Mouse (Mus musculus): ENCODE data around the gene Bnip3. TPM values are rescaled to one million over a fixed set of nuclear protein-coding genes. Genes with fewer than 3 reads are reported as not detected.

The Bnip3 gene
- polyA plus RNA-seq, 1 experiment from 2014 or later: 179 TPM

DNA sequence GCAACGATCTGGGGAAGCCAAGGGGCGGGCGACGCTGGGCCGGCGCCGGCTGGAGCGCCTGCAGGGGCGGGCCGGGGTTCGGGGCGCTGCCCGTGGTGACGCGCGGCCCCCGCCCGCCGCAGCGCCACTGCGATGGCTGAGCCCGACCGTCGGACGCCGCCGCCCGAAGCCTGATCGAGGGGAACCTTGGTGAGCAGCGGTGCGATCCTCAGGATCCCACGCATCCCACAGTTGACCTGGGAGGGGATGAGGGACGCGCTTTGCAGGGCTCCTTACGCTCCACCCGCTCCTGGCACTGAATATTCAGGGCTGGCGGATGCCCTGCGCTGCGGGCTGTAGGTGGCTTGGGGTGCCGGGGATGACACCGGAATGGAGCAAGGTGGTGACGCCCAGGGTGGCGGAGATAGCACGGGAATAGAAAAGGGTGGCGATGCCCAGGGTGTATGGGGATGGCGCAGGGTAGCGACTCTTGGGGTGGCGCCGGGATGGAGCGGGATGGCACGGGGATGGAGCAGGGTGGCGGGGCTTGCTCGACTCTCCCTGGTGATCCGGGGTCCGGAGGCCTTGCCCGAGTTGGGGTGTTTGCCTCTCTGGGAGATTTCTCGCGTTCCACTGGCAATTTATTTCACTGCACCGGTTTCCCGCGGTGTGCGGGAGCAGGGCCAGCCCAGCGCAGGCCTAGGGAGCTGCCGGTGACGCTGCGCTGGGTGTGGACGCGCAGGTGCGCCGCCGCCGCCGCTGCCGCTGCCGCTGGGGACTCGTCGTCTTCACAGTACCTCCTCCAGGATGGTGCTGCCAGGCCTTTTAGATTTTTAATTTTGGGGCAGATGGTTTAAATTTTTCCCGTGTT lies 31.5 kb upstream of the Bnip3 start, which contains the start of gene Jakmip3:
Jakmip3 (plus strand) TSS at position 119 of the 850 bp plus-strand sequence.
- 0 out of 2 replicates have a peak, but pooled peaks have one; percentile 43 for ATAC-seq (replicated peaks; ENCODE audit: low FRiP score, low TSS enrichment, low read depth)

DNA sequence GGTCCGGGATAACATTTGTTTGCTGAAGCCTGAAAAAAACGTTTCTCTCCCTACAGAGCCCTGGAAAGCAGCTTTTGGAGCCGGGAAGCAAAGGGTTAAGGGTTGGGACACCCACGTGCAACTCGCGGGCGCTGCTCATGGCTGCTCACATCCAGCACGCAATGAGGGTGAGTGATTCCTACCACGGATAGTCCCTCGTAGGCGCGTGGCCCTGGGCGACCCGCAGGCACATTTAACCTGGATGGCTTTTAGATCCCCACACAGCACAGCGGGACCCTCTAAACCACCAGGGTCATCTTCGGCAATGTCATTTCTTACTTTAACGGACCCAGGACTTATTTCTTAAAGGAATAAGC lies 30.9 kb upstream of the Bnip3 start:
- Histone ChIP-seq H3K27ac (ENCODE audit: low read depth) (no peak overlapping the region), H3K27me3 (replicated peaks; ENCODE audit: control insufficient read depth, insufficient read depth, low read length) (peaks cover 61% of the 10 kb centered on the region), H3K36me3 (ENCODE audit: control insufficient read depth, insufficient read depth, low read length) (no peaks in the 10 kb centered on the region), H3K9me3 (ENCODE audit: control insufficient read depth, low read length) (no peaks in the 10 kb centered on the region), H3K4me1 (replicated peaks; ENCODE audit: control insufficient read depth, insufficient read depth, low read length) (0 out of 2 replicates have a peak, but pooled peaks cover 4% of the 10 kb centered on the region), H3K9ac (ENCODE audit: low read length) (no peak overlapping the region), H3K4me3 (ENCODE audit: low read depth, low read length) (peak overlapping the region; percentile 39), H3K4me2 (ENCODE audit: low read length) (peak overlapping the region; percentile 66)
- DNase-seq (ENCODE audit: low spot score) (peak; percentile 58), ATAC-seq (replicated peaks; ENCODE audit: low FRiP score, low TSS enrichment, low read depth) (no peak)
- 2% methylated on average over 17 of the region's 17 CpGs for WGBS

More for the DNA sequence above, 31.5 kb upstream of the Bnip3 start, which contains the start of gene Jakmip3:
- Histone ChIP-seq H3K27ac (ENCODE audit: low read depth) (no peak within 1 kb of the TSS), H3K4me3 (ENCODE audit: low read depth, low read length) (peak within 1 kb of the TSS; percentile 39), H3K36me3 (ENCODE audit: control insufficient read depth, insufficient read depth, low read length) (no peaks in the 10 kb centered on the region), H3K9me3 (ENCODE audit: control insufficient read depth, low read length) (no peaks in the 10 kb centered on the region), H3K4me1 (replicated peaks; ENCODE audit: control insufficient read depth, insufficient read depth, low read length) (0 out of 2 replicates have a peak, but pooled peaks cover 4% of the 10 kb centered on the region), H3K4me2 (ENCODE audit: low read length) (peak within 1 kb of the TSS; percentile 66), H3K27me3 (replicated peaks; ENCODE audit: control insufficient read depth, insufficient read depth, low read length) (peaks cover 61% of the 10 kb centered on the region), H3K9ac (ENCODE audit: low read length) (no peak within 1 kb of the TSS)
- peak; percentile 64 for DNase-seq (ENCODE audit: low spot score)
- WGBS: under 1% methylated on average over 78 of the region's 78 CpGs

DNA sequence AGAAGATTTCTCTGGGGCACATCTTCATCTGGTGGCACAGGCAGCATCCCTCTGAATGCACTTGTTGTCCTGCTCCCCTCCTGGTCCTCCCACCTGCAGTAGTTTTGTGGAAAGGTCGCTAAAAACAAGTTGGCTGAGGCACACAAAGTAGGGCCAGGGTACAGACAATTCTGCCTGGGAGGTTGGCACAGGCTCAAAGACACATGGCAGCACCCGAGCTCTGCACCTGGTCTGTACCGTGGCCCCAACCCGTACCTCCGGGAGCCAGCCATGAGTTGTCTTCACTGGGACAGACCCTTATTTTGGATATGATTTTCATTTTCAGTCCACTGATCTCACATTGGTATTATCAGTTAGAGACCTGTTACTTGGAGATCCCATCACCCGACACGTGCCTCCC lies 29.7 kb upstream of the Bnip3 start:
- Histone ChIP-seq H3K4me1 (replicated peaks; ENCODE audit: control insufficient read depth, insufficient read depth, low read length) (0 out of 2 replicates have a peak, but pooled peaks cover 4% of the 10 kb centered on the region), H3K9me3 (ENCODE audit: control insufficient read depth, low read length) (no peaks in the 10 kb centered on the region), H3K4me2 (ENCODE audit: low read length) (no peak overlapping the region), H3K27ac (ENCODE audit: low read depth) (no peak overlapping the region), H3K27me3 (replicated peaks; ENCODE audit: control insufficient read depth, insufficient read depth, low read length) (peaks cover 58% of the 10 kb centered on the region), H3K36me3 (ENCODE audit: control insufficient read depth, insufficient read depth, low read length) (no peaks in the 10 kb centered on the region), H3K9ac (ENCODE audit: low read length) (no peak overlapping the region), H3K4me3 (ENCODE audit: low read depth, low read length) (no peak overlapping the region)
- ATAC-seq (replicated peaks; ENCODE audit: low FRiP score, low TSS enrichment, low read depth) (no peak), DNase-seq (ENCODE audit: low spot score) (no peak)
- 77% methylated on average over 7 of the region's 7 CpGs for WGBS

DNA sequence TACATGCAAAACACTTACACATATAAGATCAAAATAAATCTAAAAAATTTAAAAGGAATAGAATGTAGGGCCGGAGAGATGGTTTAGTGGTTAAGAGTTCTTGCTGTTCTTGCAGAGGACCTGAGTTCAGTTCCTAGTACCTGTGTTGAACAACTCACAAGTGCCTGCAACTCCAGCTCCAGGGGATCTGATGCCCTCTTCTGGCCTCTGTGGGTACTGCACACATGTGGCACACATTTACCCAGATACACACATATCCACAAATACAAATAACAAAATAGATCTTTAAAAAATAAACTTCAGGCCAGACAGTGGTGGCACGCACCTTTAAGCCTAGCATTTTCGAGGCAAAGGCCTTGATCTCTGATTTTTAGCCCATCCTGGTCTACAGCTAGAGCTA lies 25.2 kb upstream of the Bnip3 start:
- H3K4me1 ChIP-seq (replicated peaks; ENCODE audit: control insufficient read depth, insufficient read depth, low read length): no peaks in the 10 kb centered on the region
- H3K9me3 ChIP-seq (ENCODE audit: control insufficient read depth, low read length): no peaks in the 10 kb centered on the region
- peaks cover 17% of the 10 kb centered on the region for H3K27me3 ChIP-seq (replicated peaks; ENCODE audit: control insufficient read depth, insufficient read depth, low read length)
- ATAC-seq (replicated peaks; ENCODE audit: low FRiP score, low TSS enrichment, low read depth) (no peak), DNase-seq (ENCODE audit: low spot score) (no peak)
- no peaks in the 10 kb centered on the region for H3K36me3 ChIP-seq (ENCODE audit: control insufficient read depth, insufficient read depth, low read length)
- 87% methylated on average over 3 of the region's 3 CpGs for WGBS
- H3K9ac ChIP-seq (ENCODE audit: low read length): no peak overlapping the region
- no peak overlapping the region for H3K27ac ChIP-seq (ENCODE audit: low read depth)
- no peak overlapping the region for H3K4me2 ChIP-seq (ENCODE audit: low read length)
- H3K4me3 ChIP-seq (ENCODE audit: low read depth, low read length): no peak overlapping the region

DNA sequence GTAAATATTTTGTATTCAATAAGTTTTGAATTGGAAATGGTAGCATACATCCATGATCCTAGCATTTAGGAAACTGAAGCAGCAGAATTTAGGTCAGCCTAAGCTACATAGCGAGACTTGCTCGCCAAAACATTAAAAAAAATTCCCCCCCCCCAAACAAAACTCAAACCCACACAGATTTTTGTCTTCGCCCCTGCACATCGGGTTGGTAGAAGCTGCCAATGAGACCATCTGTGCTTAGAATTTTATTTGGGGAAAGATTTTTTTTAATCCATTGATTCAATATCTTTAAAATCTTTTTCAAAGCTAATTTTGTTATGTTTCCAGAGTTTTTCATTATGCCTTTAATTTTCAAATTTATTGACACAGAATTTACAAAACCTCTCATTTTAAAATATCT lies 19.1 kb upstream of the Bnip3 start:
- Histone ChIP-seq H3K9ac (ENCODE audit: low read length) (no peak overlapping the region), H3K4me3 (ENCODE audit: low read depth, low read length) (no peak overlapping the region), H3K9me3 (ENCODE audit: control insufficient read depth, low read length) (no peaks in the 10 kb centered on the region), H3K27ac (ENCODE audit: low read depth) (no peak overlapping the region), H3K4me2 (ENCODE audit: low read length) (no peak overlapping the region), H3K27me3 (replicated peaks; ENCODE audit: control insufficient read depth, insufficient read depth, low read length) (no peaks in the 10 kb centered on the region), H3K4me1 (replicated peaks; ENCODE audit: control insufficient read depth, insufficient read depth, low read length) (no peaks in the 10 kb centered on the region), H3K36me3 (ENCODE audit: control insufficient read depth, insufficient read depth, low read length) (no peaks in the 10 kb centered on the region)
- no peak for DNase-seq (ENCODE audit: low spot score)
- no peak for ATAC-seq (replicated peaks; ENCODE audit: low FRiP score, low TSS enrichment, low read depth)
- WGBS: 92% methylated on average over 4 of the region's 4 CpGs

DNA sequence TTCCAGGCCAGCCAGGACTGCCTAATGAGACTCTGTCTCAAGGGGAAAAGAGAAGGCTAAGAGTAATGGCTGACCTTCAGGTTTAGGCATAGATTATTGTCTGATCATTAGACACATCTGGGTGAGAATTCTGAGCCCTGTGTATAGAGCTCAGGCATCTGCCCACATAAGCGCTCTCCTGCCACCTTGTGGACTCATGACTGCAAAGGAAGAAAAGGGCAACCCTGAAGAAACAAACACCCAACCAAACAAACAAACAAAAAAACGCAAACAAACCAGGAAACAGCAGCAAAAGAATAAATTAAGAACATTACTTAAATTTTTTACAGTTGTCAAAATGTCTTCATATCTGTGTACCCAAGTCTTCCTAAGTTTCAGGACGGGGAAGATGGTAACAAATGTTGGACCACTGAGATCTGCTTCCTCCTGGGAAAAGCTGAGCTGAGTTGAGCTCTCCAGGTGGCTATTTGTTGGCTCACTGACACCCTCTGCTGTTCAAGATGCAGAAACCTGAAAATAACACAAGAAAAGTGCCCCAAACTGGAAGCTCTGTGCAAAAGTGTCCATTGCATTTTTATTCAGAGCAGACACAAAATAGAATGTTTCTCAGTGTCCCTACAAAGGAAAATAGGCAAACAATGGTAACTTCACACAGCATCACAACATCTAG lies 14.6 kb upstream of the Bnip3 start:
- Histone ChIP-seq H3K4me2 (ENCODE audit: low read length) (no peak overlapping the region), H3K27me3 (replicated peaks; ENCODE audit: control insufficient read depth, insufficient read depth, low read length) (no peaks in the 10 kb centered on the region), H3K36me3 (ENCODE audit: control insufficient read depth, insufficient read depth, low read length) (no peaks in the 10 kb centered on the region), H3K9me3 (ENCODE audit: control insufficient read depth, low read length) (no peaks in the 10 kb centered on the region), H3K9ac (ENCODE audit: low read length) (no peak overlapping the region), H3K4me1 (replicated peaks; ENCODE audit: control insufficient read depth, insufficient read depth, low read length) (peaks cover 11% of the 10 kb centered on the region; the same call in 1 of the 2 replicates), H3K27ac (ENCODE audit: low read depth) (no peak overlapping the region), H3K4me3 (ENCODE audit: low read depth, low read length) (no peak overlapping the region)
- DNase-seq (ENCODE audit: low spot score) (no peak), ATAC-seq (replicated peaks; ENCODE audit: low FRiP score, low TSS enrichment, low read depth) (no peak)
- 4% methylated on average over 3 of the region's 3 CpGs for WGBS

DNA sequence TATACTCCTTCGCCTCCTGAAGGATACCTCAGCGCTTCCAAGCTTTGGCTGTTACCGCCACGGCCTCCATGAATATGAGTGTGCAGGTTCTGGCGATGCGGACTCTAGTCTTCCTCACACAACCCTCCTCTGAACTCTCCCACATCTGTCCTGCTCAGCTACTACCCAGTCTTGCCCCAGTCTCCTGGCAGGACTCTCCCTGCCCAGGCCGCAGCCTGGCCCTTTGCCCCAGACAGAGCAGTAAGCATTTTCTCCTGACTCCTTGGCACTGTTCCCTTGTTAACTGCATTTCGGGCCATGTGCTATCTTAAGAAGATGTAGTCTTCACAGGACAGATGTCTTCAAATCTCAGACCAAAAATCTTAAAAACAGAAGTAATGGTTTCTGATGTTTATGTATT lies 12.3 kb upstream of the Bnip3 start:
- DNase-seq (ENCODE audit: low spot score): no peak
- Histone ChIP-seq H3K27me3 (replicated peaks; ENCODE audit: control insufficient read depth, insufficient read depth, low read length) (no peaks in the 10 kb centered on the region), H3K4me2 (ENCODE audit: low read length) (no peak overlapping the region), H3K36me3 (ENCODE audit: control insufficient read depth, insufficient read depth, low read length) (no peaks in the 10 kb centered on the region), H3K27ac (ENCODE audit: low read depth) (no peak overlapping the region), H3K9me3 (ENCODE audit: control insufficient read depth, low read length) (no peaks in the 10 kb centered on the region), H3K4me1 (replicated peaks; ENCODE audit: control insufficient read depth, insufficient read depth, low read length) (peaks cover 13% of the 10 kb centered on the region; the same call in 1 of the 2 replicates), H3K9ac (ENCODE audit: low read length) (no peak overlapping the region), H3K4me3 (ENCODE audit: low read depth, low read length) (no peak overlapping the region)
- 95% methylated on average over 8 of the region's 8 CpGs for WGBS
- no peak for ATAC-seq (replicated peaks; ENCODE audit: low FRiP score, low TSS enrichment, low read depth)

DNA sequence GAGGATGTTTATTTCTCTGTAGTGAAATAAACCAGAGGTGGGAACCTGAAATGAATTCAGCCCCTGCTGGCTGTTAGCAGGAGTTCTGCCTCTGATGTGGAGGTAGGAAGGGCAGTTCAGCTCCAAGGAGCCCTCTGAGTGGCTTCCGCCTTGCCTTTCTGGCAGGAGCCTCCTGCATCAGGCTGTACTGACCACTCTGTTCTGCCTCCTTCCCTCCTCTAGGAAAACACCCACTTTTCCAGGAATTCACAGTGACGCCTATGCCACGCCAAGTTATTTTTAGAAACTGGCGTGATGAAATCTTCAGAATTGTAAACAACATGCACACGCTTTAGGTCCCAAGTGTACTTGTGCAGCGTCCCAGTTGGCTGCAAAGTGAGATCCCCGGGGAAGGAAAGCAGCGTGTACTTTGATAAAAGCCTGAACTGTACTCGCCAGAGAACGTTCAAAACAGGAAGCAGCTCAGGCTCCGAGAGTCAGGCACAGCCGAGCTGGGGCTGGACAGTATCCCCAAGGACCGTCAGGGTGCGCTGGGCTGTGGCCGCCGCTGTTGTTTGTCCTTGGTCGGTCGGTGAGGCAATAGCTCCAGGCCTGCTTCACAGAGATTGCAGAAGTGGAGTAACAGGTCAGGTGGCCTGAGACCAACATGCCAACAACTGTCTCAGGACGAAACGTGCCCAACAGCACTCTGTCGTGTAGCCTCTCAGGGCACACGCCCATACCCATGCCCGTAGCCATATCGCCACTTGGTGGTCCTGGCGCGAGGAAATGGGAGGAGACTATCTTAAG lies 10.0 kb upstream of the Bnip3 start:
- Histone ChIP-seq H3K36me3 (ENCODE audit: control insufficient read depth, insufficient read depth, low read length) (no peaks in the 10 kb centered on the region), H3K9me3 (ENCODE audit: control insufficient read depth, low read length) (no peaks in the 10 kb centered on the region), H3K9ac (ENCODE audit: low read length) (peak overlapping the region; percentile 41), H3K4me2 (ENCODE audit: low read length) (peak overlapping the region; percentile 78), H3K4me3 (ENCODE audit: low read depth, low read length) (peak overlapping the region; percentile 38), H3K27ac (ENCODE audit: low read depth) (peak overlapping the region; percentile 83), H3K4me1 (replicated peaks; ENCODE audit: control insufficient read depth, insufficient read depth, low read length) (peaks cover 13% of the 10 kb centered on the region; the same call in 1 of the 2 replicates), H3K27me3 (replicated peaks; ENCODE audit: control insufficient read depth, insufficient read depth, low read length) (no peaks in the 10 kb centered on the region)
- DNase-seq (ENCODE audit: low spot score): peak; percentile 80
- peak; percentile 83 for ATAC-seq (replicated peaks; ENCODE audit: low FRiP score, low TSS enrichment, low read depth)
- WGBS: 2% methylated on average over 25 of the region's 26 CpGs

Measured in intestine, embryonic 14.5 days (tissue).